Mouse (Mus musculus): Measurements from ENCODE around the gene Chrna1.

Gene Chrna1

DNA sequence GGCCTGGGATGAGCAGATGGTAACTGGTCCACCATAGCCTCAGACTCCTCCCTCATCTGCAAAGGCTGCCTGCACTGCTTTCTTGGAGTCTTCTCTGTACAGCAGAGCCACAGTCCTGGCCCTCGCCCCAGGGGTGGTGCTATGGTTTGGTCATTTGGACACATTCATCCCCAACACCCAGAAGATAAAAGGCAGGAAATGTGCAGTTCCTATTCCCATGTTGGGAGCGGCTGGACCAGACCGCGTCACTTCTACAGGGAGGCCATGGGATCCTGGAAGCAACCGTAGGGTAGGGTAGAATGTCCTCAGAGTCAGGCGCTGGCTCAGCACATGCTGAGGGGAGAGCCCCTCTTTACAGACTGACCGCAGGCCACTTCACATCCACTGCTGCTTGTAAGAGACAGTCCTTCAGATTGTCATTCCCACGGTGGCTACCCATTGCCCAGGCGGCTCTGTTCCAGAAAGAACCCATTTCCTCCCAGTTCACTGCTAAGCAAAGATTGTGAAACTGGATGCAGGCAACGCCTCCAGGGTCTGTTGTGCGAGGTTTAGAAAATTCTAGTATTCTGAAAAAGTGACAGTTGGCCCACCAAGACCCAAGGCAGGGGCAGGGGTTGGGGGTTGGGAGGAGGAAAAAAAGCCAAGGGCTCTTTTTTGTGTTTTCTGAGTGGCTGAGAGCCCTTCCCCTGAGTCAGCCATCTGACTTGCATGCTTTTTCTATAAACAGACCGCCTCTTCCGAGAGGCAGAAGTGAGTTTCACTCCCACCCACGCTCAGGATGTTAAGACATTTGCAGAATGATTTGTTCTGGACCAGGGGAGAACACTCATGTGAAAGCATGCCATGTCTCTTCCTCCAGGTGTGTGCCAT, 12.3 kb upstream of the Chrna1 start:
- in situ Hi-C loops (cut with MboI, MseI), result loop anchor here in 1 of 2 experiments (25.0 kb wide), 1 partner anchor 1070 kb away; the partner anchor contains the start of genes Evx2 and Hoxd13

DNA sequence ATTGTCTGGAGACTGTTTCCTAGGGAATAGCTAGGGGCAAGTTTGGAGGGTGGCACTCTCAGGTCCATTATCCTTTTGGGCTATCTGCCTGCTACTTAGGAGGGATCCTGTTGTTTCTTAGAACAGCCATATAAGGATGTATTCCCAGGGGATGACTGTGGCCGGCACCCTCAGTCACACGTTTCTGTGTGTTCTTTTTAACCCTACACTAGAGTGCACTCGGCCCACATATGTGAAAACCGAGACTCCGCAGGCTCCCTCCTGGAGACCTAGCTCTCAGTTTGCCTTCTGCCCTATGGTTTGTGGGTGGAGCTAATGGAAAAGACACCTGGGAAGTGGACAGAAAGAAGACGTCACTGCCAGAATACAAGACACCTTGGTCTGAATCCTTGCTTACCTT, 11.1 kb upstream of the Chrna1 start:
- in situ Hi-C loops (cut with MboI, MseI), result loop anchor here in 1 of 2 experiments (25.0 kb wide), 1 partner anchor 1071 kb away; the partner anchor contains the start of genes Evx2 and Hoxd13

DNA sequence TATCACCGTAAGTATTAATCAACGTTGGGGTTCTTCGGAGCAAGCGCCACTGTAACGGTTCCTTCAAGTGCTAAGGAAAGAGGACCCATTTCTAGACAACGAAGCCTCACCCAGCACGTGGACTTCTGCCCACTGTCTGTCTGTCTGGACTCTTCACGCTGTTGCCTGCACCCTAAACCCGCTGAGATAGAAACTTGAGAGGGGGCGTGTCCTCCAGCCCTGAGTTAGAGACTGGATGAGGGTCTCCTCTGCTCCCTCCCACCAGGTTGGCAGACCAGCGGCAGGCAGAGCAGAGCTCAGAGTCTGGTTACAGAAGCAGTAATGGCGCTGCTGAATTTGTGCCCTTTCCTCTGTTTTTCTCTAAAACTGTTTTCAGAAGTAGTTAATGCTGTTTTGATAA, 10.0 kb upstream of the Chrna1 start:
- in situ Hi-C loops (cut with MboI, MseI), result loop anchor here in 1 of 2 experiments (25.0 kb wide), 1 partner anchor 1072 kb away; the partner anchor contains the start of genes Evx2 and Hoxd13

DNA sequence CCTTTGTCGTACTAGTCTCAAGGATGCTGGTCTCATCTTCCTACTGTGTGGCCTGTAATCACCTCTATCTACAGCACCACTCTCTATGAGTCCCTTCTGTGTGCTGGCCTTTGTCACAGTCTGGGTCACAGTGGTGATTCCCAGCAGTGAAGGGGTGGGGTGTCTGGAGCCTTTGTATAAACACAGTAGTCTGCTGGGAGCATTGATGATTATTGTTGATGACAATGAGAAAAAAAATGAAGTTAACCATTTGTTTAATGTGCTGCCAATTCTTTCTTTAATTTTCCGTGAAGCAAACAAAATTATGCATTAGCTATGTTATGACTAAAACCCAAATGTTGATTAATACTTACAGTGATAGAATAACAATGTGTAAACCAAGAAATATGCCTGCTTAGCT, 8.8 kb upstream of the Chrna1 start:
- in situ Hi-C loops (cut with MboI, MseI), result loop anchor here in 1 of 2 experiments (25.0 kb wide), 1 partner anchor 1073 kb away; the partner anchor contains the start of genes Evx2 and Hoxd13

DNA sequence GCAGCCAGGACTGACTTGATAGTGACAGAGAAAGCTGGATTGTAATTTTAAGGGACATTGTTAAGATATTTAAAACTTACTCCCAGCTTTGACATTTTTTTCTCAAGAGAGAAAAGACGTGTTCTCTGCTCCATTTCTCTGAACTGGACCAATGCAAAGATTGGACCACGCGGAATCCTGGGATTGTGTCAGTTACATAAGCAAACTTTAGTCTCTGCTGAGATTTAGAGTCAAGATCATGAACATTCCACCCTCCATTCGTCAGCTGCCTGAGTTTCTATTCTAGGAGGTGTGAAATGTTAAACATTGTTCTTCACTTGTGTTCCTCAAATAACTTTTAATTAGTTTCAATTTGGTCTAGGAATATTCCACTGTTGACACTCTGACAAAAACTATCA, 7.0 kb upstream of the Chrna1 start:
- in situ Hi-C loops (cut with MboI, MseI), result loop anchor here in 1 of 2 experiments (25.0 kb wide), 1 partner anchor 1075 kb away; the partner anchor contains the start of genes Evx2 and Hoxd13

DNA sequence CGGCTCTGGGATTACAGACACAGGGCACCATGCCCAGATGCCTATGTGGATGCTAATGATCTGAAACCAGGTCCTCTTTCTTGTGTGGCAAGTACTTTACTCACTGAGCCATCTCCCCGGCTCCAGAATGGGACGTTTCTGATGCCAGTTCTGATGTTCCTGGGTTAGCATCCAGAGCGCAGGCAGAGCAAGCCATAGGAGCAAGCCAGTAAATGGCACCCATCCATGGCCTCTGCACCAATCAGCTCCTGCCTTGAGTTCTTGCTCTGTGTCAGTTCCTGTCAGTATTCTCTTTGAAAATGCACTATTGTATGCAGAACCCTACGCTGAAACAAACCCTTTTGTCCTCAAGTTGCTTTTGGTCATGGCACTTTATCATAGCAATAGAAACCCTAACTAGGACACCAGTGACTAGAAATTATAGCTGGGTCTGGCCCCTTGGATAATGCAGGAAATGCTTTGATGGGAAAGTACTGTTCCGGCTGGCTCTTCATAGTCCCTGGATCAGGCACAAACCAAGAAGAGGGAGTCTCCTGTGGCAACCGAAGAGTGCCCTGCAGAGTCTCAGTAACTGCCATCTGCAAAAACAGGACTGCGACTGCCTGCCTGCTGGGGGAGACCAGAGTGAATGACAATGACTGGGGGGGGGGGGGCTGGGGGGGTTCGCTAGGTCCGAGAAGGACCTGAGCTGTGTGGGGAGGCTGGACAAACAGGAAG, 6.4 kb upstream of the Chrna1 start:
- in situ Hi-C loops (cut with MboI, MseI), result loop anchor here in 1 of 2 experiments (25.0 kb wide), 1 partner anchor 1076 kb away; the partner anchor contains the start of genes Evx2 and Hoxd13

DNA sequence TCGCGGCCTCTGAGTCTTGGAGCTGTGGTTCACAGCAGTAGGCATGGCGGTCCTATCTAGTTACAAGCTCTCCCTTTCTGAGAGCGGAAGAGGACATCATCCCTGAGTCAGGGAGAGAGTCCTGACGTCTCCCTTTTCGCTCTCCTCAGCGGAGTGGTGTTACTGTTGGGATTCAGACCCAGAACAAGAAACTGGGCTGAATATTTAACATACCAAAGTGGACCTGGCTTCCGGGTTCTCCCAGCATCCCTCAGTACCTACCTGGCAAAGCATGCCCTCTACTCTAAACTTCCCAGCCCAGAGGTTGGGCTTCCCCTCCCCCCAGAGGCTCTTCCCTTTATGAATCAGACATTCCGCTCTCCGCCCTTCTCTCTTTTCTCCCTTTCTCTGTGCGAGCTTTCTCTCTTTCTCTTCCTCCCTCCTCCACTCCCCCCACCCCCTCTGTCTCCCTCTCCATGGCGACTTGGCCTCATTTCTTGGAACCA, 5.3 kb upstream of the Chrna1 start:
- in situ Hi-C loops (cut with MboI, MseI), result loop anchor here in 1 of 2 experiments (25.0 kb wide), 1 partner anchor 1077 kb away; the partner anchor contains the start of genes Evx2 and Hoxd13

DNA sequence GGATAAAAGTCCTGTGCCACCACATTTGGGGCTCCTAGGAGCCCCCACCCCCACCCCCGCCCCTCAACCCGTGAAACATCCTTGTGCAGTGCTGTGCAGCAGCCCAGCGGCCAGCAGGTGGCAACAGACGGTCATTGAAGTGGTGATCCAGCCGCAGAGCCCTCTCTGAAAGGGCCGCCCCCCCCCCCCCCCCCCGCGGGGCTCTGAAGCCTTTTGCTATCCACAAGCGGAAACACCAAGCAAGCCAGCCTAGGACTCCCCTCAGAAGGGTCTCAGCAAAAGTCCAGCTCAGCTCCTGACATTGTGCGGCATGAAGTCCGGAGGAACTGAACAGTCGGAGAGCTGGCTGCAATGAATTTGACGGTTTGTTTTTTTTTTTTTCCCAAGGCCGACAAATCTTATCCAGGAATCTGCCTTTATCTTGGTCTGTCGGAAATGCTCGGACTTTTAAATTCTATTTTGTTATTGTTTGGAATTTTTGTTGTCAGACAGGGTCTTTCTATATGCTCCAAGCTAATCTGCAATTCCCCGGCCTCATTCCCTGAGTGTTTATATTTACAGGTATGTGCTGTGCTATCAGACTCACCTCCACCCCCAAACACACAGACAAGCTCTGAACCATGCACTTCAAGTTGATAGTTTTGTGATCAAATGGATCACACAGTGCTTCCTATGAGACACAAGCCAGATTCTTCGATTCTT, 4.7 kb upstream of the Chrna1 start:
- in situ Hi-C loops (cut with MboI, MseI), result loop anchor here (5.0 to 25.0 kb wide), 3 partner anchors 158 to 1078 kb away; partner anchors contain the start of genes Evx2 (in 1 of the 2) and Hoxd13 (in 1 of the 2)

DNA sequence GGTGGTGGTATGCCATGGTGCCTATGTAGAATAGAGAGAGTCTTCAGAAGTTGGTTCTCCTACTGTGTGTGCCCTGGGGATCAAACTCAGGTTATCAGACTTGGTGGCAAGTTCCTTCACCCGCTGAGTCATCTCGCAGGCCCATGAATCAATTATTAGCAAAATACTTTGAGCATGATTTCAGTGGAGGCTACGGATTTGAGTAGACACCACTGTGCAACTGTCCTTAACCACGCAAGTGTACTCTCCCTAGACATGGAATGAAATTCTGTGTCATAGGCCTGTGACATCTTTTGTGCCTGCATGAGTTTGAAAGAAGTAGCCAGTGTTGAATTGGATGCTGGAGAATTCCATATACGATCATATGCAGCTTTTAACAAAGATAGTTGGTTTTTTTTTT, 582 bp upstream of the Chrna1 start:
- in situ Hi-C loops (cut with MboI, MseI), result loop anchor here (5.0 to 25.0 kb wide), 3 partner anchors 162 to 1082 kb away; partner anchors contain the start of genes Evx2 (in 1 of the 2) and Hoxd13 (in 1 of the 2)

DNA sequence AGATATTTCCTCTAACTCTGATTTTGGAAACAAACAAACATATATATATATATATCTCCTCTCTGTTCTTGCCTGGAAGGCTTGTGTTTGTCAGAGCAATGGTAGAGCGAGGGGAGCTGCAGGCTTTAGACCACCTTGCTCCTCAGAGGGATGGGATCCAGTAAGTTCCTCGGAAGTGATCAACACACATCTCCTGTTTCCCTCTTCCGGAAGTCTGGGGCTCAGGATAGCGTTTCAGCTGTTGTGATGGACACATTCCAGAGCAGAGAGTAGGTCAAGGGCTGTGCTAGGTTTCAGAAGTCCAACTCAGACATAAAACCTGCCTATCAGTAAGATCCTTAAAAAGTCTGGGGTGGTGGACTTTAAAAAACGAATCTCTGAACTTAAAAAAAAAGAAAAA, 970 bp downstream of the Chrna1 start:
- in situ Hi-C loops (cut with MboI, MseI), result loop anchor here in 1 of 2 experiments (25.0 kb wide), 1 partner anchor 1083 kb away; the partner anchor contains the start of genes Evx2 and Hoxd13

DNA sequence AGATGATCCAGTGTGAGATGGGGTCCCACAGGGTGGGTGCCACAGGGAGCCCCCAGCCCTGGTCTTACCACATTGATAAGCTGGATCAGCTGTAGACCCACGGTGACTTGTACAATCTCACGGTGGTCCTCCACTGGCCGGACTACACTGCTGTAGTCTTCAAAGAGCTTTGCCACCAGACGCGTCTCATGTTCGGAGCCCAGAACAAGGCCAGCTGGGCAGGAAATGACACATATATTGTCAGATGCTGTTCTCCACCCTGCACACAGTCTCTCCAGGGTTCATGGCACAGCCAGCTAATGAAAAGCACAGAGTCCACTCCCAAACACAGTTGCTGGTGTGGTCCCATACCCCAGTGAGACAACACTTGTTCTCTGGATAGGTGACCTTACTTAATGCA, 5.7 kb downstream of the Chrna1 start:
- in situ Hi-C loops (cut with MboI, MseI), result loop anchor here in 1 of 2 experiments (5.0 kb wide), 1 partner anchor 1103 kb away; the partner anchor contains the start of genes Hoxd11 and Hoxd12

DNA sequence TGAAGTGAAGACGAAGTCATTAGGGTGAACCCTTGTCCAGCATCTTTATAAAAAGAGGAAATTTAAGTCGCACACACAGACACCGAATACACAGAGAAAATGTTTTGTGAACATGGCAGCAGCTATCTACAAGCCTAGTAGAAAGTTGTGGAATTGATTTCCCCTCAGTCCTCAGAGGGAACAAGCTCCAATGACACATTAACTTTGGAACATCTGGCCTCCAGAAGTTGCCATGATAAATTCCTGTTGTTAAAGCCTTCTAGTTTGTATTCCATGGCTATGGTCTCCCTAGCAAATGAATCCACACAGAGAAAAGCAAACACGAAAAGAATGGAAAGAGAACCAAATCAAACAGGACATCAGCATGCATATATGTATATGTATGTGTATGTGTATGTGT, 6.6 kb downstream of the Chrna1 start:
- in situ Hi-C loops (cut with MboI, MseI), result loop anchor here in 1 of 2 experiments (5.0 kb wide), 1 partner anchor 1104 kb away; the partner anchor contains the start of genes Hoxd11 and Hoxd12

DNA sequence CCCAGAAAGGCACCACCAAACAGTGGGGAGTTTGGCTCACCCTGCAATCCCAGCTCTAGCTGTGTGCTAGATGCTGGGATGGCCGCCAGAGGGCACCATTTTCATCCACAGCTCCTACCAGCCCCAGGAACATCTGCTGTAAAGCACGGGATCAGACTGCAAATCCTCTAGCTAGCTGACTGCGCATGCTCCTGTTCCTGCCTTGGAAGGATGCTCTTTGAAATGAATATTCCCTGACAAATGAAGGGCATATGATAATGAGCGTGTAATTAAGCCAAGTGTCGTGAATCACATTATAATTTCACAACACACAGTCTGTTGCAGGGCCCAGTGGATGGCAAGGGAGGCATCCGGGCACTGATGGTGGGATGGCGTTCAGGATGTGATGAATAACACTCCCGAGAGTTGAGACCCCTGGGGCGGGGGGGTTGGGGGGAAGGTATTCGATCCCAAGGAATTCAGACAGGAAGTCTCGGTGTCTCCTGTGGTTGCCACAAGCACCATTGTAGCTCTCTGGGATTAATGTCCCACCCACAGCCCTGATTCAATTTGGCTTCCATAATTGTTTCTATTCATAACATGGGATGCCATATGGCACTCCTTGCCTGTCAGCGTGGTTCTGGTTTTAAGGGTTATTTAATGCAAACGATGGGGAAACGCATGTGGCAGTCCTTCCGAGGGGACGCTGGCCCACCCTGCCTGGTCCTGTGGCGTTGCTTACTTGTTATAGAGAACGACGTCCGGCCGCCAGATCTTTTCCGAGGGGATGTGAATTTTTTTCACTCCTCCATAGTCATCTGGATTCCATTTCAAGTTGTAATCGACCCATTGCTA, 7.4 kb downstream of the Chrna1 start:
- in situ Hi-C loops (cut with MboI, MseI), result loop anchor here in 1 of 2 experiments (5.0 kb wide), 1 partner anchor 1105 kb away; the partner anchor contains the start of genes Hoxd11 and Hoxd12

DNA sequence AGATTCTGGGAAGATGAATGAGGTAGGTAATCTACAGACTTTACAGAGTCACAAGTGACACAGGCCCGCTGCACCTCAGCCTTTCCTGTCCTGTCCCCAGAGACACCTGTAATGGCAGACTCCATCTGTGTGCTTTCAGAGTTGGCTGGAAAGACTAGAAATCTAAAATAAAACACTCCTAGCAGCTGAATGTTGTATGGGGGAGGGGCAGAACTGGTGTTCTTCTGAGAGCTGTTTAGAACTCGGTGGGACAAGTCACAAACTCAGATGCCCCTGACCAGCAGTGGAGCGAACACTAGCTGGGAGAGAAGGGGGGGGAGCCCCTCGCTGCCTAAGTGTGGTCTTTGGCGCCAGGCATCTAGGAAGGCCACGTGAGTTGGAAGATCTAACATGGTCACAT, 8.2 kb downstream of the Chrna1 start:
- in situ Hi-C loops (cut with MboI, MseI), result loop anchor here in 1 of 2 experiments (5.0 kb wide), 1 partner anchor 1105 kb away; the partner anchor contains the start of genes Hoxd11 and Hoxd12

DNA sequence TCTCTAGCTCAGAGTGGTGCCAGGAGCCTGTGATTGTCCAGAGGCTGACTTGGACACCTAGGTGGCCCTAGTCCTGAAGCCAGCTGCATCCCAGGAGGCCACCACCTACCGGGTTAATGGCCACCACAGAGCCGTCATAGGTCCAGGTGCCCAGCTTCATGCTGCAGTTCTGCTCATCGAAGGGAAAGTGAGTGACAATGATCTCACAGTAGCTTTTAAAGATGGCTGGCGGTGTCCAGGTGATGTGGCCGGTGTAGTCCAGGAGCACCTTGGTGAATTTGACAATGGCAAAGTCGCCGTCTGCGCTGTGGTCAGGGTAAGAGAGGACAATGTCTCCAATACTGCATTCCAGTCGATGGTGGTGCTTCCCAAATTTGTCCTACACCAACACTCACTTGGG, 8.8 kb downstream of the Chrna1 start:
- in situ Hi-C loops (cut with MboI, MseI), result loop anchor here in 1 of 2 experiments (5.0 kb wide), 1 partner anchor 1106 kb away; the partner anchor contains the start of genes Hoxd11 and Hoxd12

DNA sequence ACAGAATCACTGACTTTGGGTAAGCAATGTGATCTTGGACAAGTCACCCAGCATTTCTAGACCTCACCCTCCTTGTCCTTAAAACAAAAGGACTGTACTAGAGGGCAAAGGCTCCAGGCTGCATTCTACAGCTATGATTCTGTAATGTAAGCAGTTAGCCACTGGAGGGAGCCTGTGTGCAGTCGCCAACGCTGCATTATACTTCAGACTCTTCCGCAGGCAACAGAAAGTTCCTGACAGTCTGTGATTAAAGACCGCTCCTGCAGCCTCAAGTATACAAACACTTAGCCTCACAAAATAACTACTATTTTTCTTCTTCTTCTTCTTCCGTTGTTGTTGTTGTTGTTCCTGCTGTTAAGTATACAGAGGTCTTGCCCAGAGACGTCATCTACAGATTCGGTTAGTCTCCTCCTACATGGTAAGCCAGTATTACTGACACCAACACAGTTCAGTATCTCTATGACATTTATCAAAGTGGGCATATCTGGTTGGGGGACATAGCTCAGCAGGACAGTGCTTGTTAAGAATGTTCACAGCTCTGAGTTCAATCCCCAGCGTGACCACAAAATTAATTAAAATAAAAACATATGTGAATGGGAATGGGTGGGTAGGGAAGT, 13.0 kb downstream of the Chrna1 start:
- in situ Hi-C loops (cut with MboI, MseI), result loop anchor here (10.0 kb wide), 2 partner anchors 348 to 1588 kb away; partner anchors contain the start of gene Atp5g3 (in 1 of the 2)

DNA sequence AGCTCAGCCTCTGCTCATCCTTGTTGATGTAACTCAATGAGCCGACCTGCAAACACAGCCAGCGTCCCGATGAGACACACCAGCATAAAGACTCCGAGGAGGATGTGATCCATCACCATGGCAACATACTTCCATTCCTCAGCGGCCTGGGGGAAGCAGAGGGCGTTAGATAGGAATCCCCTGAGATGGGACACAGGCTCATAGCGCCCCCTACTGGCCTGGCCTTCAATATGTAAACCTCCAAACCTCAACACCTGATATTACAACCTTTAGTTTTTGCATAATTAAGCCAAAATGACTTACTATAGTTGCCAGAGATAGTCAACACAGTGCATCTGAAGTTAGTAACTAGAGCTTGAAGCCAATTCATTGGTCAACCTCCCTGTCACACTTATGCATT, 14.0 kb downstream of the Chrna1 start:
- in situ Hi-C loops (cut with MboI, MseI), result loop anchor here (10.0 kb wide), 2 partner anchors 349 to 1589 kb away; partner anchors contain the start of gene Atp5g3 (in 1 of the 2)

DNA sequence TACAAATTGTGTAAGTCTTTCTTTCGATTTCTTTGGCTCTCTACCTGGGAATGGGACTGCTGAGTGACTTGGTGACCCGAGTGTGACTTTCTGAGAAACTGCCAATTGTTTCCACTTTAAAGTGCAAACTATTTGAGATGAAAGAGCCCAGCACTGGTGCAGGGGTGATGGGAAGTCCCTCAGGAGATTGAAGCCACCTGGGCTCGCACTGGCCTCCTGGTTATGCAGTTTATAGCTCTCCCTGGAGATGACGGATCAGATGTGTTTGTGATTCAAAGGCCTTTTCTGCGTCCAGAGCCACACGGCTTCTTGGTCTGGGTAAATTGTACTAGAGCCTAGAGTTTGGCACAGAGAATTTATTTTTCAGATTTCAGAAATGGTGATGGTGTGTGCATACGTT, 16.4 kb downstream of the Chrna1 start:
- in situ Hi-C loops (cut with MboI, MseI), result loop anchor here (10.0 kb wide), 2 partner anchors 351 to 1591 kb away; partner anchors contain the start of gene Atp5g3 (in 1 of the 2)
